In the genomic region with DNA sequence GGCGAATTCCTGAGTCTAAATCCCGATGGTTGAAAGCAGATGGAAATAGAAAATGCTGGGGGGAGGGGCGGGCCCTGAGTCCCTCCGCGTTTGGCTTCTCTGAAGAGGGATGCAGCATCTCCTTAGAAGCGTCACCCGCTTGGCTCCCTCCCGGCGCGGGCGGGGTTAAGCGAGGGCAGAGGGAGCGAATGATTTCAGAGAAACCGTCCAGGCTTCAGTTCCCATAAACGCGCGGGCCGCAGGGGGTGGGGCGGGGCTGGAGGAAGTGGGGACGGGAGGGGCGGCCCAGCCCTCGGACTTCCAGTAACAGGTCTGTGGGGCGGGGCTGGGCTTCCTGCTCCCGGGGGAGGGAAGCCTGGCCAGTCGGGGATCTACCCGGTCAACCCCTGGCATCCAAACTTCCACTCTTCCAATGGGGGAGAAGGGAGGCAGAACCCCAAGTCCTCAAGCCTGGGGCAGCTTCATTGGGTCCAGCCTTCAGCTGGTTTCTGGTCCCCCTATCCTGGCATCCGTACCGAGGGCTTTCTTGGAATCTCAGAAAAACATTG, we compare ENCODE assay signal across 8 mouse cellular contexts. TPM values are rescaled to one million over a fixed set of nuclear protein-coding genes. Genes with fewer than 3 reads are reported as not detected.
A peak's percentile ranks its signal among the peaks of the same experiment; 100 is the strongest.
DNase-seq lines count a peak whose midpoint lies in the region; ATAC-seq lines count a peak whose summit lies in the region.

No protein-coding gene starts in this region.

- peak overlapping the region; percentile 33 for H3K4me3 ChIP-seq in embryonic facial prominence, embryonic 14.5 days (ENCODE audit: low read depth, low read length)
- peak overlapping the region; percentile 55 for H3K4me3 ChIP-seq in heart, embryonic 13.5 days
- peak overlapping the region; percentile 52 for H3K4me3 ChIP-seq in kidney, embryonic 16.5 days (ENCODE audit: low read length)
- H3K4me3 ChIP-seq in liver, embryonic 16.5 days (ENCODE audit: low read depth, low read length) = peak overlapping the region; percentile 59
- H3K4me3 ChIP-seq in neural tube, embryonic 11.5 days (ENCODE audit: low read depth, low read length) = peak overlapping the region; percentile 31

- WGBS in embryonic facial prominence, embryonic 14.5 days = under 1% methylated on average over 21 of the region's 28 CpGs
- under 1% methylated on average over 28 of the region's 28 CpGs for WGBS in heart, embryonic 13.5 days
- WGBS in kidney, embryonic 16.5 days = under 1% methylated on average over 28 of the region's 28 CpGs
- 0% methylated on average over 28 of the region's 28 CpGs for WGBS in liver, embryonic 16.5 days (ENCODE audit: insufficient replicate concordance)
- WGBS in neural tube, embryonic 11.5 days = under 1% methylated on average over 24 of the region's 28 CpGs

- peaks cover 21% of the 10 kb centered on the region for H3K4me1 ChIP-seq in embryonic facial prominence, embryonic 14.5 days (ENCODE audit: control insufficient read depth, insufficient read depth, low read length)
- H3K4me1 ChIP-seq in heart, embryonic 13.5 days = peaks cover 27% of the 10 kb centered on the region
- H3K4me1 ChIP-seq in kidney, embryonic 16.5 days (ENCODE audit: insufficient read depth, low read length) = peaks cover 28% of the 10 kb centered on the region
- peaks cover 14% of the 10 kb centered on the region for H3K4me1 ChIP-seq in liver, embryonic 16.5 days (ENCODE audit: control insufficient read depth, low read depth, low read length)
- H3K4me1 ChIP-seq in neural tube, embryonic 11.5 days (ENCODE audit: control insufficient read depth, insufficient read depth, low read length) = 0 out of 2 replicates have a peak, but pooled peaks cover 7% of the 10 kb centered on the region

- DNase-seq in spleen, adult 18-20 months = peak; percentile 89 to 94
- DNase-seq in spleen, adult 12 weeks (ENCODE audit: low spot score) = no peak
- peak; percentile 89 for DNase-seq in embryonic facial prominence, embryonic 14.5 days (ENCODE audit: low spot score)
- DNase-seq in neural tube, embryonic 11.5 days (ENCODE audit: low spot score) = peak; percentile 79
- DNase-seq in testis, postnatal 14 days (ENCODE audit: low spot score) = peak; percentile 77

- peaks cover 5% of the 10 kb centered on the region; the same call in 1 of the 2 replicates for H3K9me3 ChIP-seq in embryonic facial prominence, embryonic 14.5 days (ENCODE audit: control insufficient read depth, low read length)
- no peaks in the 10 kb centered on the region for H3K9me3 ChIP-seq in heart, embryonic 13.5 days
- peaks cover 4% of the 10 kb centered on the region; the same call in 1 of the 2 replicates for H3K9me3 ChIP-seq in kidney, embryonic 16.5 days (ENCODE audit: low read length)
- H3K9me3 ChIP-seq in liver, embryonic 16.5 days (replicated peaks; ENCODE audit: control insufficient read depth, low read length) = no peaks in the 10 kb centered on the region
- H3K9me3 ChIP-seq in neural tube, embryonic 11.5 days (ENCODE audit: control insufficient read depth, low read length) = peaks cover 4% of the 10 kb centered on the region; the same call in 1 of the 2 replicates

- peak overlapping the region; percentile 60 for H3K4me2 ChIP-seq in embryonic facial prominence, embryonic 14.5 days (ENCODE audit: low read depth, low read length)
- peak overlapping the region; percentile 71 for H3K4me2 ChIP-seq in heart, embryonic 13.5 days
- H3K4me2 ChIP-seq in kidney, embryonic 16.5 days (replicated peaks; ENCODE audit: low read depth, low read length) = peak overlapping the region; percentile 65
- peak overlapping the region; percentile 59 for H3K4me2 ChIP-seq in liver, embryonic 16.5 days (ENCODE audit: low read depth, low read length)
- H3K4me2 ChIP-seq in neural tube, embryonic 11.5 days (ENCODE audit: low read depth) = peak overlapping the region; percentile 51

- H3K36me3 ChIP-seq in embryonic facial prominence, embryonic 14.5 days (ENCODE audit: control insufficient read depth, insufficient read depth, low read length) = no peaks in the 10 kb centered on the region
- no peaks in the 10 kb centered on the region for H3K36me3 ChIP-seq in heart, embryonic 13.5 days
- H3K36me3 ChIP-seq in kidney, embryonic 16.5 days (ENCODE audit: insufficient read depth, low read length) = no peaks in the 10 kb centered on the region
- H3K36me3 ChIP-seq in liver, embryonic 16.5 days (ENCODE audit: control insufficient read depth, insufficient read depth) = no peaks in the 10 kb centered on the region
- no peaks in the 10 kb centered on the region for H3K36me3 ChIP-seq in neural tube, embryonic 11.5 days (ENCODE audit: control insufficient read depth, insufficient read depth, low read length)

- ATAC-seq in embryonic facial prominence, embryonic 14.5 days (ENCODE audit: low read depth) = peak; percentile 67
- peak; percentile 35; the same call in 1 of the 2 replicates for ATAC-seq in heart, embryonic 13.5 days (ENCODE audit: extremely low read depth, insufficient number of reproducible peaks, low FRiP score, low TSS enrichment)
- ATAC-seq in kidney, embryonic 16.5 days (ENCODE audit: low FRiP score, low TSS enrichment) = peak; percentile 77
- ATAC-seq in liver, embryonic 16.5 days (ENCODE audit: low read depth) = peak; percentile 79
- ATAC-seq in neural tube, embryonic 11.5 days (ENCODE audit: insufficient read depth, low FRiP score, low TSS enrichment) = peak; percentile 49; the same call in 1 of the 2 replicates

- peak overlapping the region; percentile 71 for H3K27ac ChIP-seq in embryonic facial prominence, embryonic 14.5 days (replicated peaks; ENCODE audit: low read depth, low read length)
- H3K27ac ChIP-seq in heart, embryonic 13.5 days (replicated peaks) = peak overlapping the region; percentile 46; the same call in 1 of the 2 replicates
- H3K27ac ChIP-seq in kidney, embryonic 16.5 days (ENCODE audit: low read length) = peak overlapping the region; percentile 49
- peak overlapping the region; percentile 86 for H3K27ac ChIP-seq in liver, embryonic 16.5 days (ENCODE audit: low read length)
- H3K27ac ChIP-seq in neural tube, embryonic 11.5 days (ENCODE audit: low read depth, low read length) = no peak overlapping the region

- peak overlapping the region; percentile 46 for H3K9ac ChIP-seq in embryonic facial prominence, embryonic 14.5 days (ENCODE audit: low read depth, low read length)
- peak overlapping the region; percentile 76 for H3K9ac ChIP-seq in heart, embryonic 13.5 days
- peak overlapping the region; percentile 59 for H3K9ac ChIP-seq in kidney, embryonic 16.5 days (replicated peaks; ENCODE audit: low read length)
- peak overlapping the region; percentile 43 for H3K9ac ChIP-seq in liver, embryonic 16.5 days (ENCODE audit: low read depth, low read length)
- peak overlapping the region; percentile 39 for H3K9ac ChIP-seq in neural tube, embryonic 11.5 days (ENCODE audit: low read length)

- H3K27me3 ChIP-seq in embryonic facial prominence, embryonic 14.5 days (replicated peaks; ENCODE audit: control insufficient read depth, insufficient read depth, low read length) = peaks cover 12% of the 10 kb centered on the region; the same call in 1 of the 2 replicates
- peaks cover 56% of the 10 kb centered on the region for H3K27me3 ChIP-seq in heart, embryonic 13.5 days (replicated peaks)
- H3K27me3 ChIP-seq in kidney, embryonic 16.5 days (ENCODE audit: insufficient read depth, low read length) = peaks cover 14% of the 10 kb centered on the region
- peaks cover 14% of the 10 kb centered on the region for H3K27me3 ChIP-seq in liver, embryonic 16.5 days (ENCODE audit: control insufficient read depth, insufficient read depth, low read depth, low read length)
- peaks cover 29% of the 10 kb centered on the region for H3K27me3 ChIP-seq in neural tube, embryonic 11.5 days (ENCODE audit: control insufficient read depth, insufficient read depth, low read length)

RNA-seq across cellular contexts. Expression of gene Bcl3, which starts 6.3 kb away (rescaled TPM):
- polyA plus RNA-seq in embryonic facial prominence, embryonic 14.5 days (2014; fragmentation: Nextera tagmentation; extraction: Ambion mirVana) = 4.3 and 4.6 TPM in 2 replicates
- polyA plus RNA-seq in heart, embryonic 13.5 days (2015; fragmentation: Nextera tagmentation; extraction: Ambion mirVana) = 1.5 and 1.9 TPM in 2 replicates
- 3.3 and 3.9 TPM in 2 replicates for polyA plus RNA-seq in kidney, embryonic 16.5 days (2015; fragmentation: Nextera tagmentation; extraction: Ambion mirVana)
- polyA plus RNA-seq in liver, embryonic 16.5 days (2015; fragmentation: Nextera tagmentation; extraction: Ambion mirVana) = 4.1 and 4.4 TPM in 2 replicates
- polyA plus RNA-seq in neural tube, embryonic 11.5 days (2014; fragmentation: Nextera tagmentation; extraction: Ambion mirVana) = 1.2 and 1.3 TPM in 2 replicates

RNA-seq across cellular contexts. Expression of gene Cblc, which starts 19.7 kb away (rescaled TPM):
- 4.7 TPM in 2 replicates for polyA plus RNA-seq in embryonic facial prominence, embryonic 14.5 days (2014; fragmentation: Nextera tagmentation; extraction: Ambion mirVana)
- 0.59 and 0.68 TPM in 2 replicates for polyA plus RNA-seq in heart, embryonic 13.5 days (2015; fragmentation: Nextera tagmentation; extraction: Ambion mirVana)
- 9.4 and 12.2 TPM in 2 replicates for polyA plus RNA-seq in kidney, embryonic 16.5 days (2015; fragmentation: Nextera tagmentation; extraction: Ambion mirVana)
- 4.7 and 5.4 TPM in 2 replicates for polyA plus RNA-seq in liver, embryonic 16.5 days (2015; fragmentation: Nextera tagmentation; extraction: Ambion mirVana)
- polyA plus RNA-seq in neural tube, embryonic 11.5 days (2014; fragmentation: Nextera tagmentation; extraction: Ambion mirVana) = 0.45 and 0.53 TPM in 2 replicates

RNA-seq across cellular contexts. Expression of gene Gm19345, which starts 35.5 kb away (rescaled TPM):
- 0.69 and 0.75 TPM in 2 replicates for polyA plus RNA-seq in embryonic facial prominence, embryonic 14.5 days (2014; fragmentation: Nextera tagmentation; extraction: Ambion mirVana)
- polyA plus RNA-seq in heart, embryonic 13.5 days (2015; fragmentation: Nextera tagmentation; extraction: Ambion mirVana) = not detected in 2 replicates
- polyA plus RNA-seq in kidney, embryonic 16.5 days (2015; fragmentation: Nextera tagmentation; extraction: Ambion mirVana) = not detected in 2 replicates
- polyA plus RNA-seq in liver, embryonic 16.5 days (2015; fragmentation: Nextera tagmentation; extraction: Ambion mirVana) = 0.08 TPM in 1 of 2 replicates, not detected in the other
- 0.24 and 0.29 TPM in 2 replicates for polyA plus RNA-seq in neural tube, embryonic 11.5 days (2014; fragmentation: Nextera tagmentation; extraction: Ambion mirVana)

RNA-seq across cellular contexts. Expression of gene Ceacam16, which starts 44.8 kb away (rescaled TPM):
- not detected in 2 replicates for polyA plus RNA-seq in embryonic facial prominence, embryonic 14.5 days (2014; fragmentation: Nextera tagmentation; extraction: Ambion mirVana)
- 0.13 TPM in 1 of 2 replicates, not detected in the other for polyA plus RNA-seq in heart, embryonic 13.5 days (2015; fragmentation: Nextera tagmentation; extraction: Ambion mirVana)
- 0.15 TPM in 1 of 2 replicates, not detected in the other for polyA plus RNA-seq in kidney, embryonic 16.5 days (2015; fragmentation: Nextera tagmentation; extraction: Ambion mirVana)
- polyA plus RNA-seq in liver, embryonic 16.5 days (2015; fragmentation: Nextera tagmentation; extraction: Ambion mirVana) = not detected in 2 replicates
- polyA plus RNA-seq in neural tube, embryonic 11.5 days (2014; fragmentation: Nextera tagmentation; extraction: Ambion mirVana) = not detected in 2 replicates

RNA-seq across cellular contexts. Expression of gene Bcam, which starts 45.5 kb away (rescaled TPM):
- 101 and 114 TPM in 2 replicates for polyA plus RNA-seq in embryonic facial prominence, embryonic 14.5 days (2014; fragmentation: Nextera tagmentation; extraction: Ambion mirVana)
- polyA plus RNA-seq in heart, embryonic 13.5 days (2015; fragmentation: Nextera tagmentation; extraction: Ambion mirVana) = 223 and 250 TPM in 2 replicates
- polyA plus RNA-seq in kidney, embryonic 16.5 days (2015; fragmentation: Nextera tagmentation; extraction: Ambion mirVana) = 280 and 309 TPM in 2 replicates
- polyA plus RNA-seq in liver, embryonic 16.5 days (2015; fragmentation: Nextera tagmentation; extraction: Ambion mirVana) = 7.4 and 9.7 TPM in 2 replicates
- polyA plus RNA-seq in neural tube, embryonic 11.5 days (2014; fragmentation: Nextera tagmentation; extraction: Ambion mirVana) = 21.1 and 21.7 TPM in 2 replicates
